Mouse (Mus musculus): ENCODE results near the gene Igfals. TPM values are rescaled to one million over a fixed set of nuclear protein-coding genes. Genes with fewer than 3 reads are reported as not detected.
A peak's percentile ranks its signal among the peaks of the same experiment; 100 is the strongest.

Gene Igfals
- total RNA-seq (2021), result not detected
- long read RNA-seq, experiment 1, result 0 reads
- long read RNA-seq, experiment 2, result 0 reads

DNA sequence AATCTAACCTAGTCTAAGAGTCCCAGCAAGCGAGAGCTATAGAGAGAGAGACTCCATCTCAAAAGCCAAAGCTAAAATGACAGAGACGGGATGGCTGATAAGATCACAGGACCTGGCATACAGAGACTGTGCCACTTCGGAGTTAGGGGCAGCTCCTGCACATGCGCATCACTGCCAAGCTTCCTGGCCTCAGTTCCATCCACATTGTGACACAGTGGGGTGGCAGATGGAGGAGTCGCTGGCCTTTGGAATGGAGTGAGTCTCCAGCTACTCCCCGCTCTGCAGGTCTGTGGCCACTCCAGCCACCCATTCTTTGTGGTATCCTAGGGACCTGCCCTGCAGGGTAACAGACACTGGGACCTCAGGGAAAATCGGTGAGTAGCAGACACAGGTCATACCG is at the start of gene Igfals:
Gene Igfals, plus strand, starts transcription at position 222 of the 400 bp plus-strand sequence.
- H3K27ac ChIP-seq, result no peak within 1 kb of the TSS
- no peak for DNase-seq (ENCODE audit: extremely low spot score in 1 of 2, low spot score in 2 of 2)
- no peak within 1 kb of the TSS for H3K4me3 ChIP-seq
- TF ChIP-seq CTCF (IDR thresholded peaks at IDR 0.05), result no peak
- intact Hi-C loops (cut with DNase I), result no loop called here

DNA sequence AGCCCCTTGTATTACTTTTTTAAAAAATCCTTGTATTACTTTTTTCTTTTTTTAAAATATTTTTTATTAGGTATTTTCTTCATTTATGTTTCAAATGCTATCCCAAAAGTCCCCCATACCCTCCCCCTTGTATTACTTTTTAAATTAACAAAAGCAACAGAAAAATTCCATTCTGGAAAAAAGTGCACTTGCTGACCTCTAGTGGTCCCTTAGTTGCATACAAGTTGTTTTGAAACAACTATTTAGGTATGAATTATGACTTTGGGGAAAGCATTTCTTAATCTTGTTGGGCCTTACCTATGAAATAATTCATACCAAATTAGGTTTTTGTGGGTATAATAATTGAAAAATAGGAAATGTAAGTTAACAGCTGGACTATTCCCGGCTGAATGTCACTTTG is 48.3 kb upstream of the Igfals start:
- intact Hi-C loops (cut with DNase I), result no loop called here
- Histone ChIP-seq H3K27ac (no peak overlapping the region), H3K4me3 (no peak overlapping the region)
- peak; percentile 59 for TF ChIP-seq CTCF (IDR thresholded peaks at IDR 0.05)
- no peak for DNase-seq (ENCODE audit: extremely low spot score in 1 of 2, low spot score in 2 of 2)

DNA sequence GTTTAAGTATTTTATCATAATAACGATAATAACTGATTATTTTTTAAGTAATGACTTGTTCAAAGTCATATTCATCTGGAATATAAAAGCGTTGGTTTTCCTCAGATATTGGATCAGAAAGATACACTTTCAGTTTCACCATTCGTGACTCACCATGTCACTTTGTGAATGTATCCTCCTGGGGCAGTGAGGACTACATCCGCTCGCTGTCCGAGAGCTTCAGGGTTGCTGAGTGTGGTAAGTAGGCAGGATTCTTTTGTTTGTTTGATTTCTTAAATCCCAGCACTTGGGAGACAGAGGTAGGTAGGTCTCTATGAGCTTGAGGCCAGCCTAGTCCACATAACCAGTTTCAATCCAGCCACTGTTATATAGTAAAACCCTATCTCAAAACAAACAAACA is 47.6 kb upstream of the Igfals start:
- intact Hi-C loops (cut with DNase I), result loop anchor here (1.0 kb wide), 1 partner anchor 73 kb away; no protein-coding TSS in a partner anchor
- no peak for TF ChIP-seq CTCF (IDR thresholded peaks at IDR 0.05)
- no peak for DNase-seq (ENCODE audit: extremely low spot score in 1 of 2, low spot score in 2 of 2)
- no peak overlapping the region for H3K27ac ChIP-seq
- H3K4me3 ChIP-seq, result no peak overlapping the region

DNA sequence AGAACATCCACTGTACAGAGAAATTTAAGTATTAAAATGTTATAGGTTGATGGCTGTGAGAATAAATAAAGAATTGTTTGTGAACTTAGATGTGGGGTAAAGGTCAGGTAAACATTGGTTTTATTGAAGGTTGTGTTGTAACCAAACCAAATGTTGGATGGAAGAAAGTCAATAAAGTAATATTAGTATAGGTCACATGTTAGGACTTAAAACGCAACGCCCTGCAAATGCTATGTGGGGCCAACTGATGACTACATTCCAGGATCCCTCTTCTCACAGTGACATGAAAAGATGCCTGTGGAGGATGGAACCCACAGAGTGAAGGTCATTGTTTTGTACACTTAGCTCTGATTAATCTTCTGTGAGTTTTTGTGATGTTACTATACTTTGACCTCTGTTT is 46.3 kb upstream of the Igfals start:
- no peak overlapping the region for H3K27ac ChIP-seq
- DNase-seq (ENCODE audit: extremely low spot score in 1 of 2, low spot score in 2 of 2), result no peak
- H3K4me3 ChIP-seq, result no peak overlapping the region
- intact Hi-C loops (cut with DNase I), result no loop called here
- TF ChIP-seq CTCF (IDR thresholded peaks at IDR 0.05), result no peak

DNA sequence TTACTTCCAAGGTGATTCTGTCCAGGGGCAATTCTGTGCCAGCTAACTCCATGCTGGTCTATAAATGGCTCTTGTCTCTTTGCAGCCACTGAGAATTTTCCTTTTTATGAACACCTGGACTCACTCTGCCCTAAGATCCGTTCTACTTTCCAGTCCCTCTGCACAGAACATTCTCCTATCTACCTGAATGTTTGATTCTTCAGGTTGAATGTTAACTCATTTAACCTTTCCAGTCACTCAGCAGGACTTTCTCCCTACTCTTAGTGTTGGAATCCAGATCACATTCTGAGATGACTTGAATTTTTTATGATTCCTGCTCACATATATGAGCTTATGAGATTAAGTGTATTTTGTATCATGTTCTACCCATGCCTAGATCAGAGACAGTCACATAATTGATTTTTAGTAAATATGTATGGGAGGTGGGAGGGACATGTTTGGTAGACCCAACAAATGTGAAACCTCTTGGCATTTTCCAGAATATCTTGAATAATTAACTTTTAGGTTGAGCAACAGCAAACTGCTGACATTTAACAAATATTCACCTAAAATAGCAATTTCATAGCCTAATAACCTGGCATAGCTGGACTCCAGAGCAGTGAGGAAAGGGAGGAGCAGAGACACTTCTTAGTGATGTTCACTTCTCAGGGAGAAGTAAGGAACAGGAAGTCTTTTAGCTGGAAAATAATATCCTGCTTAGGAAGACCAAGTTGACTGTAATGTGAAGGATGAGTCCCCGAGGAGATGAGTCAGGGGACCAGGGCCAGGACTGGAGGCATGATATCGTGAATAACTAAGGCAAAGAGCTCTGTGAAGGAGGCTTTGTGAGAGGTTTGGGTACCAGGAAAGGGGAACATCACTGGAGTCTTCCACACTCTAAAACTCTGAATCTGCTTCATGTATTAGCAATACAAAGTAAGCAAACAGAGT is 44.2 kb upstream of the Igfals start:
- DNase-seq (ENCODE audit: extremely low spot score in 1 of 2, low spot score in 2 of 2), result no peak
- intact Hi-C loops (cut with DNase I), result no loop called here
- no peak overlapping the region for H3K4me3 ChIP-seq
- H3K27ac ChIP-seq, result no peak overlapping the region
- no peak for TF ChIP-seq CTCF (IDR thresholded peaks at IDR 0.05)

DNA sequence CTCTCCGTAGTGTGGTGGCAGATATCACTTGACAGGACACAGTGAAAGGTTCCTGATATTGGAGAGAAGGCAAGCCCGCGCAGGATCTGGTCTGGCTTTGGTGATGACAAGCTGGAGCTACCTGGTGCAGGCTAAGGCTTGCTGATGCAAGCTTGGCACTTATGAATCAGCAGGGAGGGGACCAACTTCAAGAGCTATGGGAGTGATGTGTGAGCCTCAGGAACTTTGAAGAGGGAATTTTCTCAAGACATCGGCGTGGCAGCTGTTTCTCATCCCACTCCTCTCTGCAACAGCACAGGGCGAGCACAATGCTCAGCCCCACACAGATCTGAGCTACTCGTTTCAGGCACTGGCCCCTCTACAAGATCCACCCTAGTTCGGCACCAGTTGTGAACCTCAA is 26.0 kb upstream of the Igfals start, which contains the start of gene Hagh:
Gene Hagh, plus strand, starts transcription at position 302 of the 400 bp plus-strand sequence.
- no peak for TF ChIP-seq CTCF (IDR thresholded peaks at IDR 0.05)
- Histone ChIP-seq H3K27ac (no peak within 1 kb of the TSS), H3K4me3 (no peak within 1 kb of the TSS)
- DNase-seq (ENCODE audit: extremely low spot score in 1 of 2, low spot score in 2 of 2), result no peak
- intact Hi-C loops (cut with DNase I), result no loop called here

DNA sequence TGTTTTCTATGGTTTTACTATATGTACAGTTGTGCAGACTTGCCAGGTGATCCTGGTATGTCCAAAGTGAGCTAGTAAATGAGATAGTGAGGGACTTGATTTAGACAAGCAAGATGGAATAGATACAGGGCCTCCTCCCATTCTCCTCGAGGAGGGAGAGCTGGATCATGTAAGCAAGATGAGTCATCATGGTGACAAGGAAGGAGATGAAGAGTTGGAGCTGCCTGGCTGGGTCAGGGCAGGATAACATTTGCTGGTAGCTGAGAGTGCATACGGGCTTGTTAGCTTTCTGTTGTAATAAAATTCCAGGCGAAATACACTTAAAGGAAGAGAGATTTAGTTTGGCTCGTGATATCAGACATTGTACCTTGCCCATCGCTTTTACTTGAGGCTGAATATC is 25.5 kb upstream of the Igfals start:
- no peak for TF ChIP-seq CTCF (IDR thresholded peaks at IDR 0.05)
- H3K27ac ChIP-seq, result no peak overlapping the region
- no peak for DNase-seq (ENCODE audit: extremely low spot score in 1 of 2, low spot score in 2 of 2)
- H3K4me3 ChIP-seq, result no peak overlapping the region
- intact Hi-C loops (cut with DNase I), result no loop called here

DNA sequence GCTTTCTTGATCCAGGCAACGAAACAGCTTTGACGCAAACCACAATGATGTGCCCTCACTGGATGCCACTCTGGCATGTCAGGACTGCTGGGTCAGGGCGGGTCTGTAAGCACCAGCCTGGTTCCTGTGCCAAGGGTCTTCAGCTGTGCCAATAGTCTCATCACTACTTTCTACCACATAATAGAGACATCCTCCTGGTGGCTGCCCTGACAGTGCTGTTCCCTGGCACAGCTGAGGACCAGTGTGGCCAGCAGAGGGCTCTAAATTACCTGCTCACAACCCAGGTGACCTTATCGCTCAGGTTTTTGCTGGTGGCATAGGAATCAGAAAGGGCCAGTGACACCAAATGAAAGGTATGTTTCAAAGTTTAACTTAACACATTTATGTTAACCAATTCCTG is 24.7 kb upstream of the Igfals start:
- no peak for DNase-seq (ENCODE audit: extremely low spot score in 1 of 2, low spot score in 2 of 2)
- Histone ChIP-seq H3K4me3 (no peak overlapping the region), H3K27ac (no peak overlapping the region)
- TF ChIP-seq CTCF (IDR thresholded peaks at IDR 0.05), result peak; percentile 36
- intact Hi-C loops (cut with DNase I), result no loop called here

DNA sequence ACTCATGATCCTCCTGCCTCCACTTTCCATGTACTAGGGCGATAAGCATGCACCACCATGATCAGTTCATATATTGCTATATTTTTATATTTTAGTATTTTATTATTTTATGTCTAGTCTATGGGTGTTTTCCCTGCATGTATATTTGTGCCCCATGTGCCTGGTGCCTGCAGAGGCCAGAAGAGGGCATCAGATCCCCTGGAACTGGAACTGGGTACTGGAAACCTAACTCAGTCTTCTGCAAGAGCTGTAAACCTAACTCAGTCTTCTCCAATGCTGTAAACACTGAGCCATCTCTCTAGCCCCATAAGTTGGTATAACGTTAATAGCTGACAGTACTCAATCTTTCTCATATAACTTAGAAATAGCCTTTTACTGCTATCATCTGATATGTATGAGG is 23.2 kb upstream of the Igfals start:
- Histone ChIP-seq H3K4me3 (no peak overlapping the region), H3K27ac (no peak overlapping the region)
- DNase-seq (ENCODE audit: extremely low spot score in 1 of 2, low spot score in 2 of 2), result no peak
- TF ChIP-seq CTCF (IDR thresholded peaks at IDR 0.05), result peak; percentile 15
- intact Hi-C loops (cut with DNase I), result no loop called here

DNA sequence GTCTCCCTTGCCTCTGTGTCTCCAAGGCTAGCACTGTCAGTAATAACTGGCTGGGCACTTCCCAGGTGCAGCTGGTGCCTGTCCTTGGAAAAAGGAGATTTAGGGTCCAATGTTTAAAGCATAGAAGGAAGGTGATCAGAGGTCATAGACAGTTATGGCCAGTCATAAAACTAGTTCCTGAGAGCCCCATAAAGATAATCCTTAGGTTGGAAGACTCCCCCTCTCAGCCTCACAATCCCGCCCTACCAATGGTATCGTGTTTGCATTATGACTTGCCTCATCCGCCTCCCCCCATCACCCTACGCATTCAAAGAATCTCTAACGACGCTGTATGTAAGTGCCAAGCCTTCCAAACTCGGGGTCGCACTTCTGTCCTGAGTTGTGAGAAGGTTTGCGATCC is 21.3 kb upstream of the Igfals start:
- no peak for TF ChIP-seq CTCF (IDR thresholded peaks at IDR 0.05)
- Histone ChIP-seq H3K4me3 (no peak overlapping the region), H3K27ac (no peak overlapping the region)
- intact Hi-C loops (cut with DNase I), result no loop called here
- no peak for DNase-seq (ENCODE audit: extremely low spot score in 1 of 2, low spot score in 2 of 2)

DNA sequence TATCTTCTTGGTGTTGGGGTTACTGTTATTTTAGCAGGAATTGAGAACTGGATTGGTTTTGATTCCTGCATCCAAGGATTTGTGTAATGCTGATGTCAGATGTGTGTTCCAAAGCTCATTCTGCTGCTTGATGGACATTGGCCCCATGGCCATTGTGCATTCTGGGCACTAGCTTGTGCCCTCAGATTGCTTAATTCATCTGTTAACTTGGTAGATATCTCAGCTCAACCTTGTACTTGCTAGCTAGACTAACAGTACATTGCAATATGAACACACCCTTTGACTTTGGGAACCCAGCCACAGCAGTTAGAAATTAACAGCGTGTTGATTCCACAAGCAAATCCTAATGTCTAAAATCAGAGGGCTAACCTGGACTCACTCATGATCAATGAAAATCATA is 18.4 kb upstream of the Igfals start:
- intact Hi-C loops (cut with DNase I), result no loop called here

DNA sequence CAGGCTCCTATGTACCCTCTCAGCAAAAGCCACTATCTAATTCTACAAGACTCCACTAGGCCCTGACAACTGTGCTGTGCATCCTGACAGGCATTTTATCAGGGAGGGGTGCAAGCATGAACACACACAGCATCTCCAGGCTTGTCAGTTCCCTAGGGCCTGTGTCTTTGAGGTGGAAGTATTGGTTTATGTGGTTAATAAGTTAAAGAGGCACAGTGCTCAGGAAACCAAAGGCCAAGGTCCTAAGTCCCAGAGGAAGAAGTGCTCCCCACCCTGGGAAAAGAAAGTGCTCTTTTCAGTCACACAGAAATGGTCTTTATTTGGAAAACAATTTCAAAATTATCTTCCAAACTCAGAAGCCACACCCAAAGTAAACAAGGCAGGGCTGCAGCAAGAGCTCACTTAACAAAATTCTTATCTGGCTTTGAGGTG is 17.2 kb upstream of the Igfals start:
- Histone ChIP-seq H3K4me3 (peak overlapping the region; percentile 76), H3K27ac (no peak overlapping the region)
- intact Hi-C loops (cut with DNase I), result no loop called here
- no peak for DNase-seq (ENCODE audit: extremely low spot score in 1 of 2, low spot score in 2 of 2)
- TF ChIP-seq CTCF (IDR thresholded peaks at IDR 0.05), result no peak

More for the DNA sequence above, 18.4 kb upstream of the Igfals start:
- Histone ChIP-seq H3K4me3 (no peak overlapping the region), H3K27ac (no peak overlapping the region)
- no peak for DNase-seq (ENCODE audit: extremely low spot score in 1 of 2, low spot score in 2 of 2)
- TF ChIP-seq CTCF (IDR thresholded peaks at IDR 0.05), result no peak

DNA sequence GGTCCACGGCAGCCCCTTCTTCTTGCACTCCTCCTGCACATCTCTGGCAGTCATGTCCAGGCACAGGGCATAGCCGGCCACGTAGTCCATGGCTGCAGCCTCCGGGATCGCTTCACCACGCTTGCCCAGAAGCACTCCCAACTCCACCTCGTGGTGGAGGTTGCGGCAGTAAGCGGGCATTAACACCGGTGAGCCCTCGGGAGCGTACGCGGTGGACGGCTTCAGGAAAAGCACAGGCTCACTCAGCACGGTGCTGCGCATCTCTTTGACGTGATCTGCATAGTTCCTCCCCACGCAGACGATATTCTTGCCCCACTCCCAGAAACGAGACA is 16.1 kb upstream of the Igfals start:
- Histone ChIP-seq H3K4me3 (peak overlapping the region; percentile 76), H3K27ac (peak overlapping the region; percentile 98)
- TF ChIP-seq CTCF (IDR thresholded peaks at IDR 0.05), result peak; percentile 34
- DNase-seq (ENCODE audit: extremely low spot score in 1 of 2, low spot score in 2 of 2), result no peak
- intact Hi-C loops (cut with DNase I), result no loop called here
